Mouse (Mus musculus) bone marrow macrophage, adult 2 months (primary cell): ENCODE measurements around the gene Pafah1b1. TPM values are rescaled to one million over a fixed set of nuclear protein-coding genes. Genes with fewer than 3 reads are reported as not detected.

Source experiments
- H3K27ac ChIP-seq: 2 replicates; pipeline ENCODE4 v1.5.1; 2012; ENCODE audit warnings: low read depth, low read length; ENCODE audit not compliant: insufficient read depth
- H3K4me1 ChIP-seq: 2 replicates; pipeline ENCODE4 v1.6.1; 2012; ENCODE audit warnings: low read length; ENCODE audit not compliant: control insufficient read depth, insufficient read depth
- H3K4me3 ChIP-seq: 2 replicates; pipeline ENCODE4 v1.5.1; 2012; ENCODE audit warnings: mild to moderate bottlenecking, low read length, moderate library complexity; ENCODE audit not compliant: insufficient read depth
- CTCF ChIP-seq: IDR thresholded peaks from 2 replicates; pipeline ENCODE4 v1.5.1; 2012; ENCODE audit warnings: low read depth, mild to moderate bottlenecking, low read length, moderate library complexity
- POLR2A ChIP-seq: IDR thresholded peaks from 2 replicates; pipeline ENCODE4 v1.6.1; 2012; ENCODE audit warnings: mild to moderate bottlenecking, low read depth, low read length, borderline replicate concordance
- polyA plus RNA-seq: library from polyadenylated mRNA; stranded (reverse); fragments of >200 nt; gene quantifications from 2 replicates; pipeline ENCODE4 v1.2.4, GENCODE M21; 2012; ENCODE audit not compliant: missing spikeins, insufficient read depth, insufficient read length

Gene Pafah1b1
- polyA plus RNA-seq, 1 experiment, result 67.9 TPM

- Histone ChIP-seq H3K4me1 (no peaks in the 10 kb centered on the region), H3K4me3 (no peak overlapping the region), H3K27ac (no peak overlapping the region)
- TF ChIP-seq POLR2A (no peak), CTCF (no peak)
Observed at GRCm38 (mm10) chr11:74674713-74675112, 49.8 kb downstream of the Pafah1b1 start.

- Histone ChIP-seq H3K4me3 (no peak overlapping the region), H3K4me1 (no peaks in the 10 kb centered on the region), H3K27ac (no peak overlapping the region)
- no peak for TF ChIP-seq CTCF
- no peak for TF ChIP-seq POLR2A
Observed at GRCm38 (mm10) chr11:74673561-74673960, 50.9 kb downstream of the Pafah1b1 start.

- TF ChIP-seq CTCF (no peak), POLR2A (no peak)
- no peaks in the 10 kb centered on the region for H3K4me1 ChIP-seq
- H3K27ac ChIP-seq, result no peak overlapping the region
- no peak overlapping the region for H3K4me3 ChIP-seq
Observed at GRCm38 (mm10) chr11:74672901-74673513, 51.5 kb downstream of the Pafah1b1 start.

GRCm38 (mm10) chr11:74671839-74672238 lies 52.6 kb downstream of the Pafah1b1 start:
- TF ChIP-seq POLR2A (no peak), CTCF (no peak)
- no peaks in the 10 kb centered on the region for H3K4me1 ChIP-seq
- no peak overlapping the region for H3K27ac ChIP-seq
- H3K4me3 ChIP-seq, result no peak overlapping the region

DNA sequence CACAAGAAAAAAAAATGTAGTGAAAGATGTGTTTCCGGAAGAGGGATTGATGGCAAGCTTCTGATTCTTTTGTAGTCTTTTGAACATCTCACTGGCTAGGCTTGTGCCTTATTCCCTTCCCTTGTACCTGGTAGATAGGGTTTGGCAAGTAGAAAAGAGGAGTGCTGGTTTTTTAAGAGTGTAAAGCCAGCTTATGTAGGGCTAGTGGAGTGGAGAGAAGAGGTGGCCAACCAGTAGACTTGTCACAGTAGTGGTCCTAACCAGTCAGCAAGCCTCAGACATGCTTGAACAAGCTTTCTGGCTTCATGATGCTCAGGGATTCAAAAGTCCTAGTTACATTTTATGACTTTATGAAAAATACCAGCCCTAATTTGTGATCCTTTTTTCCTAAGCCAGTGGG lies 53.5 kb downstream of the Pafah1b1 start:
- no peak overlapping the region for H3K4me3 ChIP-seq
- no peaks in the 10 kb centered on the region for H3K4me1 ChIP-seq
- TF ChIP-seq CTCF, result no peak
- TF ChIP-seq POLR2A, result no peak
- no peak overlapping the region for H3K27ac ChIP-seq

GRCm38 (mm10) chr11:74670151-74670550 lies 54.3 kb downstream of the Pafah1b1 start:
- H3K4me1 ChIP-seq, result no peaks in the 10 kb centered on the region
- no peak overlapping the region for H3K27ac ChIP-seq
- no peak for TF ChIP-seq CTCF
- no peak for TF ChIP-seq POLR2A
- no peak overlapping the region for H3K4me3 ChIP-seq

- H3K4me1 ChIP-seq, result peaks cover 7% of the 10 kb centered on the region
- TF ChIP-seq CTCF (no peak), POLR2A (no peak)
- H3K4me3 ChIP-seq, result no peak overlapping the region
- no peak overlapping the region for H3K27ac ChIP-seq
Observed at GRCm38 (mm10) chr11:74668971-74669370, 55.5 kb downstream of the Pafah1b1 start.

DNA sequence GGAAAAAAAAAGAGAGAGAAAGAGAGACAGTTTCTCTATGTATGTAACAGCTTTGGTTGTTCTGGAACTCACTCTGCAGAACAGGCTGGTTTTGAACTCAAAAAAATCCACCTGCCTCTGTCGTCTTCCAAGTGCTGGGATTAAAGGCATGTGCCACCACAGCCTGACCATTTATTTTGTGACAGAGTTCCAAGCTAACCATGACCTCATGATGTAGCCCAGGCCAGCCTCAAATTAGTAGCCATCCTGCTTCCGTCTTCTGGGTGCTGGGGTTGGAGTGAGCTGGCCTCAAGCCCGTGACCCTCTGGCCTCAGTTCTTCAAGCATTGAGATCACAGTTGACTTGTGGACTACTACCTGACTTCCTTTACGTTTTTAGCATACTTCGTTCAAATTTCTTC lies 56.0 kb downstream of the Pafah1b1 start:
- Histone ChIP-seq H3K27ac (no peak overlapping the region), H3K4me1 (peaks cover 12% of the 10 kb centered on the region), H3K4me3 (no peak overlapping the region)
- no peak for TF ChIP-seq POLR2A
- TF ChIP-seq CTCF, result no peak

DNA sequence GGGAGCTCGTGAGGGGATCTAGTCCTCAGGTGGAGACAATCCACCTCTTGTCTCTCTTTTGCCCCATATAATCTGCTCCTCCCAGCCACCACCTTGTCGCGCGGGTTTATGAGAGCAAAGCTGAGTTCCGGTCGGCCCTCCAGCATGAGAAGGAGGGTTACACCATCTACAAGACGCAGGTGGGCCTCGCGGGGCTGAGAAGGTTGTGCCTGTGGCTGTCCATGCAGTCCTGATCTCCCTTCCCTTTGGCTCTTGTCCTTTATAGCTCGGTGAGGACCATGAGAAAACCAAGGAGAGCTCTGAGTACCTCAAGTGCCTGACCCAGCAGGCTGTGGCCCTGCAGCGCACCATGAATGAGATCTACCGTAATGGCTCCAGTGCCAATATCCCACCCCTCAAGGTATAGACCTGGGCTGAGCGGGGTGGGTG lies 56.9 kb downstream of the Pafah1b1 start:
- Histone ChIP-seq H3K27ac (no peak overlapping the region), H3K4me3 (no peak overlapping the region), H3K4me1 (peaks cover 20% of the 10 kb centered on the region)
- TF ChIP-seq POLR2A, result no peak
- no peak for TF ChIP-seq CTCF

DNA sequence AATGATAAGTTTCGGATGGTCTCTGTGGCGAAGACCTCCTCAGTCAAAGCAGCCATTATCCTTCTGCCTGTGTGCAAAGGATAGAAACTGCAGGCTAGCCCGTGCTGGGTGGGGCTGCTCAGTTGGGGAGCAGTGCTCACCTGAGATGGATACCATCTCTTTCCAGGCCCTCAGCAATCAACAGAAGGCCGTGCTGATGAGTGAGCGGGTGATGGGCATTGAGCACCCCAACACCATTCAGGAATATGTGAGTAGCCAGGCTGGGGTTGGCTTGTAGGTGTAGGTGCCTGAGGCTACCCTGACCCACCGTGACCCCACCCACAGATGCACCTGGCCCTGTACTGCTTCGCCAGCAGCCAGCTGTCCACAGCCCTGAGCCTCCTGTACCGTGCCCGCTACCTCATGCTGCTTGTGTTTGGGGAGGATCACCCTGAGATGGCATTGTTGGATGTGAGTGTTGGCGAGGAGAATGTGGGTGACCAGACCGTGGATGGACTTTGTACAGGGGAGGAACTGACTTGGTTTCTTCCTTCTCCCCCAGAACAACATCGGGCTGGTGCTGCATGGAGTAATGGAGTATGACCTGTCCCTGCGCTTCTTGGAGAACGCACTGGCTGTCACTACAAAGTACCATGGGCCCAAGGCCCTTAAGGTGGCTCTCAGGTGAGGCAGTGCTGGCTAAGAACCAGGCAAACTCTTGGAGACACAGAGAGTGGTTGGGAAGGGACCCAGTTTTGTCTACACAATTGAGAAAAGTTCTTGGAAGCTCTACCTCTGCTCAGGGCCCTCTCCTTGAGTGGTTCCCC lies 57.5 kb downstream of the Pafah1b1 start:
- Histone ChIP-seq H3K27ac (no peak overlapping the region), H3K4me1 (peaks cover 26% of the 10 kb centered on the region), H3K4me3 (no peak overlapping the region)
- TF ChIP-seq CTCF (no peak), POLR2A (no peak)
